Mouse (Mus musculus): Measurements from ENCODE around the gene Lsamp. TPM values are rescaled to one million over a fixed set of nuclear protein-coding genes. Genes with fewer than 3 reads are reported as not detected.

The Lsamp gene
- polyA plus RNA-seq, 1 experiment from 2014 or later = 1.5 TPM

DNA sequence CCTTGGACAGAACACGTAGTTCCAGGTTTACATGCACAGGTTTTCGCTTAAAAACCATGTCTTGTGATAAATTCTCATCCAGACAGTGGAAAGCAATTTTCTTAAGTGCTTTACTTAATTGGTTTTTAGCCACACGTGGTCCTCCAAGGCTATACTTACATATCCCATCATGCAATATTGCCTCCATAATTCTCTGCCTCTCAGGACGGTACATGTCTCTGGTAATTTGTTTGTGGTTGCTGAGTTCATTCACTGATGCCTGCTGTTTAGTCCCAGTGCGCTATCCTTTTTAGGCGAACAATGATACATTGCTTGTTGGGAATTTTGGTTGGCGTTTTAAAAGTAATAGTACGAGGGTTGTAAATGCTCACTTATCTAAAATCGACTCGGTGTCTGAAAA, 453.7 kb downstream of the Lsamp start:
- no peak for ATAC-seq
- Histone ChIP-seq H3K9ac (ENCODE audit: low read depth, low read length) (no peak overlapping the region), H3K27ac (ENCODE audit: low read depth, low read length) (no peak overlapping the region), H3K4me3 (ENCODE audit: low read depth, low read length) (no peak overlapping the region), H3K27me3 (replicated peaks; ENCODE audit: control insufficient read depth, insufficient read depth, low read length) (no peaks in the 10 kb centered on the region), H3K36me3 (ENCODE audit: control insufficient read depth, insufficient read depth) (no peaks in the 10 kb centered on the region), H3K4me2 (replicated peaks; ENCODE audit: low read depth) (no peak overlapping the region), H3K4me1 (replicated peaks; ENCODE audit: control insufficient read depth, insufficient read depth, low read length) (no peaks in the 10 kb centered on the region), H3K9me3 (ENCODE audit: control insufficient read depth) (no peaks in the 10 kb centered on the region)
- 87% methylated on average over 10 of the region's 10 CpGs for WGBS
- TF ChIP-seq CTCF (IDR thresholded peaks at IDR 0.05; ENCODE audit: low read depth) = no peak

DNA sequence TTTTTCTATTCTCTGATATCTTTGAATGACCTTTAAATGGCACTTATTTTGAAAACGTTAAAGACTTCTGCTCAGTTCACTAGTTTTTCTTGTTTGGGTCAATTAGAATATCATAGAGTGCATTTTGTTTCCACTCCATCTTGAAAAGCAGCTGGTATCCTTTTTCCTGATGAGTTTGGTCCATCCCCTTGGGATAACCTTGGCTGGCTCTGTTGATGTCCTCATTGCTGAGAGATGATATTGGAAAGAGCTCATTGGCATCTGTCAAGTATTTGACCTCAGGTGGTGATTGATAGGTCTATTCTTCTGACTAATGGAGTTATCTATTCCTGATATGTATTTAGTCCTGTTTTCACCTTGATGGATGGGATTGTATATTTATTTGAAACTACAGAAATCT, 454.7 kb downstream of the Lsamp start:
- H3K27me3 ChIP-seq (replicated peaks; ENCODE audit: control insufficient read depth, insufficient read depth, low read length) = no peaks in the 10 kb centered on the region
- no peak overlapping the region for H3K9ac ChIP-seq (ENCODE audit: low read depth, low read length)
- H3K9me3 ChIP-seq (ENCODE audit: control insufficient read depth) = no peaks in the 10 kb centered on the region
- no peak overlapping the region for H3K4me2 ChIP-seq (replicated peaks; ENCODE audit: low read depth)
- WGBS = 64% methylated on average over 1 of the region's 1 CpGs
- no peaks in the 10 kb centered on the region for H3K36me3 ChIP-seq (ENCODE audit: control insufficient read depth, insufficient read depth)
- no peaks in the 10 kb centered on the region for H3K4me1 ChIP-seq (replicated peaks; ENCODE audit: control insufficient read depth, insufficient read depth, low read length)
- no peak for TF ChIP-seq CTCF (IDR thresholded peaks at IDR 0.05; ENCODE audit: low read depth)
- H3K27ac ChIP-seq (ENCODE audit: low read depth, low read length) = no peak overlapping the region
- no peak for ATAC-seq
- H3K4me3 ChIP-seq (ENCODE audit: low read depth, low read length) = no peak overlapping the region

GRCm38 (mm10) chr16:40446587-40446986, 462.4 kb downstream of the Lsamp start:
- Histone ChIP-seq H3K9ac (ENCODE audit: low read depth, low read length) (no peak overlapping the region), H3K27ac (ENCODE audit: low read depth, low read length) (no peak overlapping the region), H3K4me3 (ENCODE audit: low read depth, low read length) (no peak overlapping the region), H3K4me1 (replicated peaks; ENCODE audit: control insufficient read depth, insufficient read depth, low read length) (no peaks in the 10 kb centered on the region), H3K9me3 (ENCODE audit: control insufficient read depth) (no peaks in the 10 kb centered on the region), H3K4me2 (replicated peaks; ENCODE audit: low read depth) (no peak overlapping the region), H3K36me3 (ENCODE audit: control insufficient read depth, insufficient read depth) (no peaks in the 10 kb centered on the region), H3K27me3 (replicated peaks; ENCODE audit: control insufficient read depth, insufficient read depth, low read length) (no peaks in the 10 kb centered on the region)
- no peak for ATAC-seq
- WGBS = 72% methylated on average over 5 of the region's 5 CpGs
- TF ChIP-seq CTCF (IDR thresholded peaks at IDR 0.05; ENCODE audit: low read depth) = no peak

GRCm38 (mm10) chr16:40463411-40464058, 479.4 kb downstream of the Lsamp start:
- TF ChIP-seq CTCF (IDR thresholded peaks at IDR 0.05; ENCODE audit: low read depth) = no peak
- no peaks in the 10 kb centered on the region for H3K27me3 ChIP-seq (replicated peaks; ENCODE audit: control insufficient read depth, insufficient read depth, low read length)
- H3K9me3 ChIP-seq (ENCODE audit: control insufficient read depth) = no peaks in the 10 kb centered on the region
- no peaks in the 10 kb centered on the region for H3K4me1 ChIP-seq (replicated peaks; ENCODE audit: control insufficient read depth, insufficient read depth, low read length)
- H3K4me2 ChIP-seq (replicated peaks; ENCODE audit: low read depth) = no peak overlapping the region
- WGBS = 55% methylated on average over 15 of the region's 15 CpGs
- no peak overlapping the region for H3K27ac ChIP-seq (ENCODE audit: low read depth, low read length)
- H3K4me3 ChIP-seq (ENCODE audit: low read depth, low read length) = no peak overlapping the region
- no peaks in the 10 kb centered on the region for H3K36me3 ChIP-seq (ENCODE audit: control insufficient read depth, insufficient read depth)
- no peak for ATAC-seq
- H3K9ac ChIP-seq (ENCODE audit: low read depth, low read length) = no peak overlapping the region

DNA sequence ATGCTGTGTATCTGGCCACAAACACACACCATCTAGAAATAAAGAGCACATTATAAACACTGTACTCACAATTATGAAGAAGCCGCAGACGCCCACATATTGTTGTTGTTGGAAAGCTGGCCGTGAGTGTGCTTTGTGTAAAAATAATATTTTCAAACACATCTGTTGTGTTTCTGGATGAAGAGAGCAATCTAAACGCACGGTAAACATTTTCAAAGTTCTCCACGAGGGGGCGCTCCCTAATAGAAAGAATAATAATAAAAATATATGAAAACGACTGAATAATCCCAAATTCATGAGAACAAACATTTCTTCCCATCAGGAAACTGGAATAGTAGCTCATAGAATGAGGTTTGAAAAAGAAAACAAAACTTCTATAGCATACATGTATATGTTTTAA, 482.4 kb downstream of the Lsamp start:
- no peak overlapping the region for H3K4me2 ChIP-seq (replicated peaks; ENCODE audit: low read depth)
- no peak overlapping the region for H3K27ac ChIP-seq (ENCODE audit: low read depth, low read length)
- no peaks in the 10 kb centered on the region for H3K9me3 ChIP-seq (ENCODE audit: control insufficient read depth)
- no peaks in the 10 kb centered on the region for H3K4me1 ChIP-seq (replicated peaks; ENCODE audit: control insufficient read depth, insufficient read depth, low read length)
- no peaks in the 10 kb centered on the region for H3K27me3 ChIP-seq (replicated peaks; ENCODE audit: control insufficient read depth, insufficient read depth, low read length)
- no peak overlapping the region for H3K9ac ChIP-seq (ENCODE audit: low read depth, low read length)
- no peak overlapping the region for H3K4me3 ChIP-seq (ENCODE audit: low read depth, low read length)
- WGBS = 15% methylated on average over 8 of the region's 8 CpGs
- no peaks in the 10 kb centered on the region for H3K36me3 ChIP-seq (ENCODE audit: control insufficient read depth, insufficient read depth)
- peak; percentile 53 for TF ChIP-seq CTCF (IDR thresholded peaks at IDR 0.05; ENCODE audit: low read depth)
- ATAC-seq = no peak

- H3K27me3 ChIP-seq (replicated peaks; ENCODE audit: control insufficient read depth, insufficient read depth, low read length) = no peaks in the 10 kb centered on the region
- no peaks in the 10 kb centered on the region for H3K4me1 ChIP-seq (replicated peaks; ENCODE audit: control insufficient read depth, insufficient read depth, low read length)
- H3K36me3 ChIP-seq (ENCODE audit: control insufficient read depth, insufficient read depth) = no peaks in the 10 kb centered on the region
- ATAC-seq = no peak
- H3K4me3 ChIP-seq (ENCODE audit: low read depth, low read length) = no peak overlapping the region
- no peak overlapping the region for H3K27ac ChIP-seq (ENCODE audit: low read depth, low read length)
- 69% methylated on average over 6 of the region's 6 CpGs for WGBS
- no peak overlapping the region for H3K4me2 ChIP-seq (replicated peaks; ENCODE audit: low read depth)
- no peak overlapping the region for H3K9ac ChIP-seq (ENCODE audit: low read depth, low read length)
- H3K9me3 ChIP-seq (ENCODE audit: control insufficient read depth) = no peaks in the 10 kb centered on the region
- TF ChIP-seq CTCF (IDR thresholded peaks at IDR 0.05; ENCODE audit: low read depth) = no peak
These were observed 486.8 kb downstream of the Lsamp start for GRCm38 (mm10) chr16:40470946-40471345.

DNA sequence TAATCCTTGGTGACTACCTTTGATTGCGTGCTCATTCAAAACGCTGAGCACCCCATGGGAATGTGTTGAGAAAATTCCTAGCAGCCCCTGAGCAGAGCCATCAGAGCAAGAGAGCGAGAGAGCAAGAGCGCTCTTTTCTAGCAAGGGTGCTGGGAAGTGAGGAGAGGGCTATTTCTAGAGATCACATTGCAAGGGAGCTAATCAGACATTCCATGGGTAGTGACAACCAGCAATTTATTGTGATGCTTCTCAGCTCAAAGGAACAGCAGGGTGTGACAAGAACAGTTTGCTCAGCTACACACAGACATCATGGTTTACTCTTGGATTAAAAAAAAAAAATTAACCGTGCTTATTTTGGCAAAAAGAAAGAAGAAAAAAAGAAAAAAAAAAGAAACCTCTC, 487.8 kb downstream of the Lsamp start:
- TF ChIP-seq CTCF (IDR thresholded peaks at IDR 0.05; ENCODE audit: low read depth) = no peak
- Histone ChIP-seq H3K9me3 (ENCODE audit: control insufficient read depth) (no peaks in the 10 kb centered on the region), H3K27ac (ENCODE audit: low read depth, low read length) (no peak overlapping the region), H3K4me2 (replicated peaks; ENCODE audit: low read depth) (no peak overlapping the region), H3K4me1 (replicated peaks; ENCODE audit: control insufficient read depth, insufficient read depth, low read length) (no peaks in the 10 kb centered on the region), H3K27me3 (replicated peaks; ENCODE audit: control insufficient read depth, insufficient read depth, low read length) (no peaks in the 10 kb centered on the region), H3K9ac (ENCODE audit: low read depth, low read length) (no peak overlapping the region), H3K4me3 (ENCODE audit: low read depth, low read length) (no peak overlapping the region), H3K36me3 (ENCODE audit: control insufficient read depth, insufficient read depth) (no peaks in the 10 kb centered on the region)
- ATAC-seq = no peak
- 80% methylated on average over 5 of the region's 5 CpGs for WGBS
